Mouse (Mus musculus): ENCODE results near the gene Trpm2.

DNA sequence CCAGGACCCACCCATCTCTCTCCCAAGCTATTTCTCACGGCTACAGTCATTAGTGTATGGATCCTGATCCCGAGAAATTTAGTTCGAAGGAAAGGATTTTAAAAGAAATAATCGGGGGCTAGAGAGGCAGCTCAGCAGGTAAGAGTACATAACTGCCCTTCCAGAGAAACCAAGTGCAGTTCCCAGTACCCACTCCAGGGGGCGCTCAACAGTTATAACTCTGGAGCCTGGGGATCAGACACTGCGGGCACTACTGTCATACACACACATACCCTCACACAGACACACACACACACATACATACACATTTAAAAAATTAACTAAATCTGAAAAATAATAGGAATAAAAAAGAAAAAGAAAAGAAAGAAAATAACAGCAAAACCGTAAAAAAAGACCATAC is 44.2 kb downstream of the Trpm2 start:
- TF ChIP-seq GATA1 (IDR thresholded peaks at IDR 0.05; ENCODE audit: low read length) (no peak), TAL1 (IDR thresholded peaks at IDR 0.05; ENCODE audit: low read length) (no peak)
